Mouse (Mus musculus): ENCODE data around the gene Mindy4b-ps.

Gene Mindy4b-ps

DNA sequence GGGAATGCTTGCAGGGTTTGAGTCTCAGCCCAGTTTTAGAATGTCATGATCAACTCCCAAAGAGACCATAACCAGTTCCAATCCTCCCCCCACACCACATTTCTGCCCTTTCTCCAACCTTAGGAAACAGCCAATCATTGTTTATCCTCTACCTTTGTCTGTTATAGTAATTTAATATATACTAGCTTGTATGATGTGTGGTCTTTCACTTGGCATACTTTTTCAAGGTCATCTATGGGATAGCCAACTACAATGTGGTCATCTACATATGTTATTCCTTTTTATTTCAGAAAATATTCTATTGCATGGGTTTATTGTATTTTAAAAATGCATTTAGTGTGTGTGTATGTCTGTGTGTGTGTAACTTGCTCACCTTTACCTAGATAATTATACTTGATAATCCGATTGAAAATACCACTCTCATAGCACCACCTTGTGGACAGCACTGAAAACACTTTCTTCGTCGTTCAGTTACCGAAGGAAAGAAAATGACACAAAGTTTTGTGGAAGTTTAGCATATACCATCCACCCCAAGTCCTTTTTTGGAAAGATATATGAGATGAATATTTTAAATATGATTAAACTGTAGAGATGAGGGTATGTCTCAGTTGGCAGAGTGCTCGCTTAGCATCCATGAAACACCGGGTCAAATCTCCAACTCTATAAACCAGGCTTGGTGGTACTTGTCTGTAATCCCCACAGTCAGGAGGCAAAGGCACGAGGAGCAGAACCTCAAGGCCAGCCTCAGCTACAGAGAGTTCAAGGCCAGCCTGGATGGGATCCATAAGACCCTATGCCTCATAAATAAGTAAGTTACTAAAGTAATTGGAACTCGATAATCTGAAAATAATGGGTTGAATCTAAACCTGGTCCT is 37.7 kb downstream of the Mindy4b-ps start:
- no peak for DNase-seq (ENCODE audit: low spot score)

DNA sequence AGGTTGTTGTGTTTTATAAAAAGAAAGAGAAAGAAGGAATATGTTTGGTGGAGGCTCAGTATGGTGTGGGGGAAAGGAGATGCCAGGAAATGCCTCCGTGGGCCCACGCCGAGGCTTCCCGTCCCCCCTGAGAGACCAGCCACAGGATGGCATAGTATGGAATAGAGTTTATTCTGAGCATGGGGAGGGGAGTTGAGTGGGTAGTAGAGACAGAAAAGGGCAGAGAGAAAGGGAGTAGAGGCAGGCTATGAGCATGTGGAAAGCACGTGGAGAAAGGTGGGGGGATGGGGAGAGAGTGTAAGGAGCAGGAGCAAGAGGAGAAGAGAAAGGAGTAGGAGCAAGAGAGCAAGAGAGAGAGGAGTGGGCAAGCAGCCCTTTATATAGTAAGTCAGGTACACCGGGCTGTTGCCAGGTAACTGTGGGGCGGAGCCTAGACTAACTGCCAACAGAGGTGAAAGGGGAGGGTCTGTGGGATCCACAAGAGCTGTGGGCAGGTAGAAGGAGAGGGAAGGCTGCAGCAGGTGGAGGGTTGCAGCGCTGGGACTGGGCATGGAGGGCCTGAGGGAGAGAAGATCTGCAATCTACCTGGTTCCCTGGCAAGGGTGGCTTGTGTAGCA is 38.4 kb downstream of the Mindy4b-ps start:
- DNase-seq (ENCODE audit: low spot score), result no peak

DNA sequence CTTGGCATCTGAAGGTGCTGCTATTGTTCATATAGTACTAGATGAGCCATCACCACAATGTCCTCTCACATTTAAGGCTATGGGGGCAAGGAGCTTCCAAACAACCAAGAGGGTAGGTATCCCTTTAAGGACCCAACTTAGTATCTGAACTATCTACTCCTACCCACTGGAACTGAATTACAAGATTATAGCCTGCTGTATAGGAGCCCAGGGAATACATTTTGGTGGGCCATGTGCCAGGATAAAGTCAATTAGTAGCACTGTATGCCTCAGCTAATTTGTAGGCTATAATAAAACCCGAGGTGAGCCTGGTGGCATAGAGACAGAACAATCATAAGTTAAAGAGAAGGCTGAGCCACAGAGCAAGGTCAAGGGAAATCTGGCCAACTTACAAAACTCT is 65.7 kb downstream of the Mindy4b-ps start:
- DNase-seq (ENCODE audit: low spot score), result no peak

DNA sequence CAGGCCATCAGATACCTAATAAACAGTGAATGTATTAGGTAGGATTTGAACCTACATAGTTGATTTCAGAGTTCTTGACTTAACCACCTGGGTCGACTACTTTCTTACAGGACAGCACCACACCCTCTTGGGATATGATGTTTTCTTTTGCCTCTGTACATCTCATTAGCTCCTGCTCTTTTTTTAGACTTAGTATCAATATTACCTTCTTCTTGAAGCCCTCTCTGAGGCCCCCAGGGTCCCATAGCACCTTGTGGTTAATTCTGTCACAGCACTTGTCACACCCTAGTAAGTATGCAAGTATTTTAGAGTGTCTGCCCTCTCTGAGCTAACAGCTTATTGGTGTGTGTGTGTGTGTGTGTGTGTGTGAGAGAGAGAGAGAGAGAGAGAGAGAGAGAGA is 66.3 kb downstream of the Mindy4b-ps start:
- no peak for DNase-seq (ENCODE audit: low spot score)

DNA sequence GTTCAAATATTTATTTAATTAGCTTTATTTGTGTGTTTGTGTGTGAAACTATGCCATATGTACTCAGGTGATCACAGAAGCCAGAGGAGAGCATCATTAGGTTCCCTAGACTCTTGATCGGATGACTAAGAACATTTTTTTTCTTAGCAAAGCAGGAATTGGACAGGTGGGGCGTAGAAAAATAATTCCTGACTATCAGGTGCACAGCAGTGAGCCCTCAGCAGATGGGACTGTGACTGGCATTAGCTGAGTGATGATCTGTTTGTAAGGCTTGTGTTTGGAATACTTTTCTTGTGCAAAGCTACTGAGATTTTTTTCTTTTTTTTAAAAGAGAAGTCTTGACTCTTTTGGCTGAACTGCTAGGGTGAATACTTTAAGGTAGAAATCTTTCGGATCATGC is 67.8 kb downstream of the Mindy4b-ps start:
- DNase-seq (ENCODE audit: low spot score), result no peak

DNA sequence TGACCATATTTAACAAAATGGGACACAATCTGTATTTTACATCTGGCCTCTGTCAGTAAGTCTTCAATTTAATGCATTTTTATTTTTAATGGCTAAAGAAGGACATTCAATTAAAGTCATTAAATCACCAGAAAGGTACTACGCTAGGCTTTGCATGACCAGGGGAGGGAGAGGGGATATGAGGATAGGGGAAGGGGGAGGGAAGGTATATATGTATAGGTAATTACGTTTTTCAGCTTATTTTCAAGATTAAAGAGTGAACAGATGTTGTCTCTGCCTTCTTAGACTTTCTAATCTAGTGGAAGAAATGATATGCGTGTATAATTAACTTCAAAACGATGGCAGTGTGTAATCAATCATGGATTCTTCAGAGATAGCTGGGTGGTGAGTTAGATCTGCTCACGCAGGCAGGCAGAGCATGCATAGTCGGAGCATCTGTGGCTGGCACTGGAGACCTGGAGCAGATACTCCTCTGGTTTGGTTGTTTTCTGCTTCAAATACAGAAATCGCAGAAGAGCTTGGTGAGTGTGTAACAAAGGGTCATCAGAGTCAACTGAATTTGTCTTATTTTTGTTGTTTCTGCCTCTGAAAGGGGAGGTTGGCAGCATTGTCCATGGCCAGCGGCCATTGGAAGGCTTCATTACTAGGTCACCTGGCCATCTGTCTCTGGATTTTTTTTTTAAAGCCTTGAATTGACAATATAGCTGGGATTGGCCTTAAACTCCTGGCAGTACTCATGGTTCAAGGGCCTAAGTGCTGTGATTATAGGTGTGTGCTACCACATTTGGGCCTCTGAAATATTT is 70.1 kb downstream of the Mindy4b-ps start:
- no peak for DNase-seq (ENCODE audit: low spot score)

DNA sequence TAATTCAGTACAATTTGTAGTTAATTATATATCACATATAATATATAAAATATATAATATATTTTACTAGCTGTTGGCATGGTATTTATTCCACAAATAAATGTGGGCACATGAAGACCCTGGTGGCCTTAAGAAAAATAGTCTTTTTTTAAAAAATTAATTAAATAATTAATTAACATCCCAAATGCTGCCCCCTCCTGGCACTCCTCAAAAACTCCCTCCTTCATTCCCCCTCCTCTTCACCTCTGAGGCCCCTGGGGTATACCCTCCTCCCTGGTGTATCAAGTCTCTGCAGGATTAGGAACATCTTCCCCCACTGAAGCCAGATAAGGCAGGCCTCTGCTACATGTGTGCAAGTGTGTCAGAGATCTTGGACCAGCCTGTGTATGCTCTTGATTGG is 73.4 kb downstream of the Mindy4b-ps start:
- DNase-seq (ENCODE audit: low spot score), result no peak

DNA sequence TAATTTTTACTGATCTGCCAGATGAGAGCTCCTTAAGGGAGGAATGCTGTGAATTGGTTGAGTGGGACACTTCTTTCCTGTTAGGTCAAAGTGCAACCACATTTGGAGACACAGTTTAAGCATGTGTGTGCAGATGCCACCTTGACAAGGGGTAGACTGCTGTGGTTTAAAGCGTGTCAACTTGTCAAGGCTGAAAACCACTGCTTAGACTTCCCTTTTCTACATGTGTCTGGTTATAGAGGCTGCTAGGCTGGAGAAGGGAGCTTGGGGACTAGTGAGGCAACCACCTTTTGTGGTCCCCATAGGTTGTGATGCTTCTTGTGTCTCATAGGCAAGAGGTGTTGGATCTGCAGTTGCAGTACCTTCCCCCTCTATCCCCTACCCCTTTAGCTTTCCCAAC is 74.2 kb downstream of the Mindy4b-ps start:
- DNase-seq (ENCODE audit: low spot score), result no peak

DNA sequence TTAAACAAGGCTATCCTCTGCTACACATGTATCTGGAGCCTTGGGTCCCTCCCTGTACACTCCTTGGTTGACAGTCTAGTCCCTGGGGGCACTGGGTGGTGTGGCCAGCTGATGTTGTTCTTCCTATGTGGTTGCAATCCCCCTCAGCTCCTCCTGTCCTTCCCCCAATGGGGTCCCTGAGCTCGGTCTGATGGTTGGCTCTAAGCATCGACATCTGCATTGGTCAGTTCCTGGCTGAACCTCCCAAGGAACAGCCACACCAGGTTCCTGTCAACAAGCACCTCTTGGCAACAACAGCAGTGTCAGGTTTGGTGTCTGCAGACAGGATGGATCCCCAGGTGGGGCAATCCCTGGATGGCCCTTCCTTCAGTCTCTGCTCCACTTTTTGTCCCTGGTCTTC is 82.6 kb downstream of the Mindy4b-ps start:
- DNase-seq (ENCODE audit: low spot score), result no peak
